Mouse (Mus musculus): ENCODE results near the gene Tmem231. TPM values are rescaled to one million over a fixed set of nuclear protein-coding genes. Genes with fewer than 3 reads are reported as not detected.
A peak's percentile ranks its signal among the peaks of the same experiment; 100 is the strongest.

Tmem231 gene
- polyA plus RNA-seq, 2 experiments: 15.7 to 16.3 TPM

- no peak for TF ChIP-seq POLR2A (IDR thresholded peaks at IDR 0.05; ENCODE audit: borderline replicate concordance, extremely low read depth, insufficient read depth, insufficient read length)
- H3K4me2 ChIP-seq (replicated peaks; ENCODE audit: low read depth, low read length, severe bottlenecking): no peak overlapping the region
These were observed 41.1 kb downstream of the Tmem231 start for GRCm38 (mm10) chr8:111892615-111893014.

DNA sequence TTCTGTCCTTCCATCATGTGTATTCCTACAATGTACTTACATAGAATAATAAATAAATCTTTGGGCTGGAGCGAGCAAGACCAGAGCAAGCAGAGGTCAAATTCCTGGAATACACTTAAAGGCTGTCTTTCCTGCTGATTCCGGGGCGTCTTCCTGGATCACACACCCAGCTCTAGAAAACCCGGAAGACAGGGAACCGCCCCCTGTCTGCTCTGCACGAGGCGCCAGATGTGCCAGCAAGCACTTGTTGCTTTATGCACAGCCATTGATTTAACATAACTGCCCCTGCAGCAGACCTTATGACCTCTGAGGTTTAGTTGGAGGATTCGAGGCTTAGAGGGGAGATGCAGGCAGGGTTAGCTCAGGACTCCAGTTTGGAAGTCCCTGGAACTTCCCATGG lies 41.7 kb downstream of the Tmem231 start:
- WGBS: 17% methylated on average over 8 of the region's 8 CpGs

More at GRCm38 (mm10) chr8:111892615-111893014, 41.1 kb downstream of the Tmem231 start:
- ATAC-seq (ENCODE audit: low FRiP score, low read depth) (no peak), DNase-seq (ENCODE audit: low spot score) (no peak)
- Histone ChIP-seq H3K4me1 (ENCODE audit: control insufficient read depth, insufficient read depth, low read length) (peaks cover 12% of the 10 kb centered on the region), H3K27ac (replicated peaks; ENCODE audit: low read depth, low read length) (no peak overlapping the region), H3K9ac (ENCODE audit: low read depth, low read length, severe bottlenecking) (no peak overlapping the region), H3K27me3 (ENCODE audit: control insufficient read depth, insufficient read depth, low read length) (peaks cover 30% of the 10 kb centered on the region), H3K4me3 (replicated peaks; ENCODE audit: low read length) (no peak overlapping the region), H3K9me3 (ENCODE audit: control insufficient read depth, low read length) (no peaks in the 10 kb centered on the region), H3K36me3 (ENCODE audit: control insufficient read depth, insufficient read depth, low read length) (no peaks in the 10 kb centered on the region)
- WGBS: 56% methylated on average over 5 of the region's 5 CpGs

DNA sequence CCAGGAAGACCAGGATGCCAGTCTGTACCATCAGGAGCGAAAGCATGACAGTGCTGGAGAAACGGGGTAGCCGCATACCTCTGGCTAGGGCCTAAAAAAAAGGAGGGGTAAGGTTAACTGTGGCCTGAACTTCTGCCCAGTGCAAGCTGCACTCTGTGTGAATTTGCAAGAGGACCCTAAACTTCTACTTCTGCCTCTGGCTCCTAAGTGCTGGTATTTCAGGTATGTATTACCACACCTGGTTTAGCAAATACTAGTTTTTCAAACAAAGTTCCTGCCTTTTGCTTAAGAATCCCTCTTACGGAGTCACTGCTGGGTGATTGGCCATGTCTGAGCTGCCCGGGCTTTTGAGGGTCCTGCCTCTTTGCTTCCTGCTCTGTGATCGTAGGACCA lies 42.8 kb downstream of the Tmem231 start:
- Histone ChIP-seq H3K4me3 (replicated peaks; ENCODE audit: low read length) (0 out of 2 replicates have a peak overlapping the region, but pooled peaks have one; percentile 24), H3K4me2 (replicated peaks; ENCODE audit: low read depth, low read length, severe bottlenecking) (no peak overlapping the region), H3K27ac (replicated peaks; ENCODE audit: low read depth, low read length) (no peak overlapping the region), H3K9me3 (ENCODE audit: control insufficient read depth, low read length) (no peaks in the 10 kb centered on the region), H3K9ac (ENCODE audit: low read depth, low read length, severe bottlenecking) (no peak overlapping the region), H3K27me3 (ENCODE audit: control insufficient read depth, insufficient read depth, low read length) (peaks cover 30% of the 10 kb centered on the region), H3K4me1 (ENCODE audit: control insufficient read depth, insufficient read depth, low read length) (peaks cover 12% of the 10 kb centered on the region), H3K36me3 (ENCODE audit: control insufficient read depth, insufficient read depth, low read length) (no peaks in the 10 kb centered on the region)
- no peak for TF ChIP-seq POLR2A (IDR thresholded peaks at IDR 0.05; ENCODE audit: borderline replicate concordance, extremely low read depth, insufficient read depth, insufficient read length)
- no peak for ATAC-seq (ENCODE audit: low FRiP score, low read depth)
- WGBS: 63% methylated on average over 6 of the region's 6 CpGs
- DNase-seq (ENCODE audit: low spot score): no peak

More for the DNA sequence above, 41.7 kb downstream of the Tmem231 start:
- Histone ChIP-seq H3K4me1 (ENCODE audit: control insufficient read depth, insufficient read depth, low read length) (peaks cover 12% of the 10 kb centered on the region), H3K4me2 (replicated peaks; ENCODE audit: low read depth, low read length, severe bottlenecking) (no peak overlapping the region), H3K9me3 (ENCODE audit: control insufficient read depth, low read length) (no peaks in the 10 kb centered on the region), H3K27me3 (ENCODE audit: control insufficient read depth, insufficient read depth, low read length) (peaks cover 30% of the 10 kb centered on the region), H3K27ac (replicated peaks; ENCODE audit: low read depth, low read length) (no peak overlapping the region), H3K36me3 (ENCODE audit: control insufficient read depth, insufficient read depth, low read length) (no peaks in the 10 kb centered on the region), H3K4me3 (replicated peaks; ENCODE audit: low read length) (no peak overlapping the region), H3K9ac (ENCODE audit: low read depth, low read length, severe bottlenecking) (no peak overlapping the region)
- no peak for DNase-seq (ENCODE audit: low spot score)
- no peak for TF ChIP-seq POLR2A (IDR thresholded peaks at IDR 0.05; ENCODE audit: borderline replicate concordance, extremely low read depth, insufficient read depth, insufficient read length)
- no peak for ATAC-seq (ENCODE audit: low FRiP score, low read depth)

DNA sequence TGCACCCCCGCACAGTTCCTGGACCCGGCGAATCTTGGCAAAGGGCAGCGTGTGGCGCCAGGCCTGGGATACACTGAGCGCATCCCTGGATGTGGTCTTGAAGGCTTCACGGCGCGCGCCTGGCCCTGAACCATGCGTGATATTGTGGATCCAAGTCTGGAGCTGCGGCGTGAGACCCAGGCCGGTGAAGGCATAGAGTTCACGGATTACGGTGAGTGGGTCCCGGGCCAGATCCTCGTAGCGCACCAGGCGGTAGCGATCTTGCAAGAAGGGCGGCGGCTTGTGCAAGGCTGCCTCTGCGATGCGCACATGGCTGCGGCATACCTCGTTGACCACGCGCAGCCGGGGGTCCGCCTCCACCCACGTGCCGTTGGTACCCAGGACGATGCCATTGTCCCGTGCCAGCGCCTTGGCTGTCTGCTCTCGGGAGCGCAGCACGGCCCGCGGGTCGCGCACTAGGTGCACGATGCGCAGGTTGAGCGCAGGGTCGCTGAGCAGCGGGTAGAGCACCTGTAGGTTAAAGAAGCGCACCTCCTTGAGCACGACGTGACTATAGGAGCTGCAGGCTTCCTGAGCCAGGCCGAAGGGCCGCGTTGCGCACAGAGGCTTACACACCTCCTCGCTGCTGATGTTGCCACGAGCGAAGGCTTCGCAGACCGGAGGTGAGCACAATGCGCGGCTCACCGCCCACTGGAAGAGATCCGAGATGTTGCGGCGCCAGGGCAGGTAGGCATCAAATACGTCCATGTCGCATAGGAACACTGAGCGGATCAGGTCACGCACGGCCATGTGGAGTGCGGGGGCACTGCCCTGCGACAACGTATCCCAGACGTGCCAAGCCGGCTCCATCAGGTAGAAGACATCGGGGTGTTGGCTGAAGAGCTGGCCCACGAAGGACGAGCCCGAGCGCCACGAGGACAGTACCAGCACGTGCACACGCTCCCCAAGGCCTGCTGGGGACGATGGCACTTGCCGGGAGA lies 43.5 kb downstream of the Tmem231 start:
- Histone ChIP-seq H3K4me3 (replicated peaks; ENCODE audit: low read length) (peak overlapping the region; percentile 24), H3K36me3 (ENCODE audit: control insufficient read depth, insufficient read depth, low read length) (no peaks in the 10 kb centered on the region), H3K27ac (replicated peaks; ENCODE audit: low read depth, low read length) (no peak overlapping the region), H3K9ac (ENCODE audit: low read depth, low read length, severe bottlenecking) (no peak overlapping the region; the same call in 1 of the 2 replicates), H3K4me1 (ENCODE audit: control insufficient read depth, insufficient read depth, low read length) (peaks cover 12% of the 10 kb centered on the region), H3K9me3 (ENCODE audit: control insufficient read depth, low read length) (no peaks in the 10 kb centered on the region), H3K4me2 (replicated peaks; ENCODE audit: low read depth, low read length, severe bottlenecking) (peak overlapping the region; percentile 45), H3K27me3 (ENCODE audit: control insufficient read depth, insufficient read depth, low read length) (peaks cover 30% of the 10 kb centered on the region)
- WGBS: 17% methylated on average over 82 of the region's 86 CpGs
- no peak for TF ChIP-seq POLR2A (IDR thresholded peaks at IDR 0.05; ENCODE audit: borderline replicate concordance, extremely low read depth, insufficient read depth, insufficient read length)
- DNase-seq (ENCODE audit: low spot score): no peak
- no peak for ATAC-seq (ENCODE audit: low FRiP score, low read depth)

DNA sequence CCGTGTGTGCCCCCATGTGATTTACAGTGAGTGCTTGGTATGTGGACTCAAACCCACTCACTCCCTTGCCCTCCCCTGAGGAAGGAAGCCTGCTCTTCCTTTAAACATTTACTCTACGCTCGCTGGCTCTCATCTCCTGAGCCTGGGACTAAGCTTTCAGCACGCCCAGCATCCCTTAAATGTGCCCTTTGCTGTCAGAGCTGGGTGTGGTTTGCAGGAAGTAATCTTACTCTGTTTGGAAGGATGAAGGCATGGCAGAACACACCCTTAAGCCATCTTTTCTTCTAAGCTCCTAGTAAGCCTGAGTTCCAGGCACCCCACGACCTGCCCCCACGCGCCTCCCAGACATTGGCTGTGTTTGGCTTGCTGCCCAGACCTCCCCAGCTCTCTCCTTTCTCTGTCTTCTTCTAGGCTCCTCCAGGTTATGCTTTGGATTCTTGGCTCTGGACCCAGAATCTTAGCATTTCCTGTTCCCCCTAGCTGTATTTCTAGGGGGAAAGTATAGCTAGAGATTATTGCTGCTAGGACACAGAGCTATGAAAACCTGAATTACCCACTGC lies 45.5 kb downstream of the Tmem231 start:
- WGBS: 29% methylated on average over 7 of the region's 7 CpGs
- H3K9ac ChIP-seq (ENCODE audit: low read depth, low read length, severe bottlenecking): no peak overlapping the region
- no peaks in the 10 kb centered on the region for H3K36me3 ChIP-seq (ENCODE audit: control insufficient read depth, insufficient read depth, low read length)
- no peak overlapping the region for H3K4me2 ChIP-seq (replicated peaks; ENCODE audit: low read depth, low read length, severe bottlenecking)
- no peak for TF ChIP-seq POLR2A (IDR thresholded peaks at IDR 0.05; ENCODE audit: borderline replicate concordance, extremely low read depth, insufficient read depth, insufficient read length)
- no peak overlapping the region for H3K27ac ChIP-seq (replicated peaks; ENCODE audit: low read depth, low read length)
- no peak overlapping the region for H3K4me3 ChIP-seq (replicated peaks; ENCODE audit: low read length)
- DNase-seq (ENCODE audit: low spot score): peak; percentile 39
- no peak for ATAC-seq (ENCODE audit: low FRiP score, low read depth)
- peaks cover 12% of the 10 kb centered on the region for H3K4me1 ChIP-seq (ENCODE audit: control insufficient read depth, insufficient read depth, low read length)
- no peaks in the 10 kb centered on the region for H3K9me3 ChIP-seq (ENCODE audit: control insufficient read depth, low read length)
- peaks cover 30% of the 10 kb centered on the region for H3K27me3 ChIP-seq (ENCODE audit: control insufficient read depth, insufficient read depth, low read length)
